Mouse (Mus musculus) heart, postnatal 0 days (tissue): ENCODE measurements at regions not wholly inside any gene's neighbourhood (a gene's known extent, or its start where the extent isn't known, plus 50 kb on each side); places are given as distances from the start of the nearest gene placed in this dataset.

Source experiments
- ATAC-seq: fragments of 200-750 bp; cut with Nextera tagmentation; 2 replicates; pipeline ENCODE4 v1.8.0; 2017; ENCODE audit warnings: low read depth, moderate number of reproducible peaks, moderate library complexity; ENCODE audit not compliant: insufficient read depth
- DNase-seq: peaks from one replicate; pipeline ENCODE4 v3.0.0-alpha.2; 2016; ENCODE audit warnings: low spot score
- H3K27ac ChIP-seq: fragments of 300-500 bp; sonication (generic); 2 replicates; pipeline ENCODE4 v1.5.1; 2014; ENCODE audit warnings: low read depth, mild to moderate bottlenecking
- H3K27me3 ChIP-seq: fragments of 300-500 bp; sonication (generic); 2 replicates; pipeline ENCODE4 v1.6.1; 2014; ENCODE audit warnings: low read length, mixed read lengths; ENCODE audit not compliant: control insufficient read depth, insufficient read depth
- H3K36me3 ChIP-seq: fragments of 300-500 bp; sonication (generic); replicated peaks from 2 replicates; pipeline ENCODE4 v1.6.1; 2014; ENCODE audit warnings: low read length, mixed read lengths; ENCODE audit not compliant: control insufficient read depth, insufficient read depth
- H3K4me1 ChIP-seq: fragments of 300-500 bp; sonication (generic); 2 replicates; pipeline ENCODE4 v1.6.1; 2014; ENCODE audit warnings: antibody characterized with exemption; ENCODE audit not compliant: control insufficient read depth, insufficient read depth
- H3K4me2 ChIP-seq: fragments of 300-500 bp; sonication (generic); 2 replicates; pipeline ENCODE4 v1.6.1; 2014; ENCODE audit warnings: low read depth, mild to moderate bottlenecking, low read length, moderate library complexity
- H3K4me3 ChIP-seq: fragments of 300-500 bp; sonication (generic); 2 replicates; pipeline ENCODE4 v1.5.1; 2014; ENCODE audit warnings: low read depth, low read length
- H3K9ac ChIP-seq: fragments of 300-500 bp; sonication (generic); replicated peaks from 2 replicates; pipeline ENCODE4 v1.6.1; 2014; ENCODE audit warnings: low read depth, low read length, mixed read lengths
- H3K9me3 ChIP-seq: fragments of 300-500 bp; sonication (generic); replicated peaks from 2 replicates; pipeline ENCODE4 v1.6.1; 2016; ENCODE audit warnings: low read length; ENCODE audit not compliant: control insufficient read depth
- CTCF ChIP-seq: IDR thresholded peaks from 2 replicates; pipeline ENCODE4 v1.5.1; 2016; ENCODE audit warnings: antibody characterized with exemption, control low read depth, low read depth
- EP300 ChIP-seq: IDR thresholded peaks from 2 replicates; pipeline ENCODE4 v1.6.1; 2016; ENCODE audit warnings: antibody characterized with exemption, low read depth
- WGBS: fragments of 180-500 bp; shearing (Covaris S2); extraction: QIAGEN DNeasy Blood & Tissue Kit; methylation state at CpG from one replicate; pipeline ENCODE4 v1.1.7; 2014; 5-methylcytosine and 5-hydroxymethylcytosine counted together

GRCm38 (mm10) chr1:73149926-73150325, 134.2 kb upstream of the Tnp1 start:
- no peaks in the 10 kb centered on the region for H3K27me3 ChIP-seq
- TF ChIP-seq CTCF = no peak
- TF ChIP-seq EP300 = no peak
- no peak overlapping the region for H3K4me3 ChIP-seq
- DNase-seq = no peak
- no peak overlapping the region for H3K27ac ChIP-seq
- H3K4me2 ChIP-seq = no peak overlapping the region
- H3K9ac ChIP-seq = no peak overlapping the region
- H3K36me3 ChIP-seq = no peaks in the 10 kb centered on the region
- no peak for ATAC-seq
- no peaks in the 10 kb centered on the region for H3K4me1 ChIP-seq
- WGBS = 87% methylated on average over 4 of the region's 4 CpGs
- H3K9me3 ChIP-seq = no peaks in the 10 kb centered on the region

- Histone ChIP-seq H3K9me3 (no peaks in the 10 kb centered on the region), H3K27ac (no peak overlapping the region), H3K4me2 (no peak overlapping the region), H3K27me3 (no peaks in the 10 kb centered on the region), H3K4me3 (no peak overlapping the region), H3K36me3 (no peaks in the 10 kb centered on the region), H3K4me1 (peaks cover 5% of the 10 kb centered on the region; the same call in 1 of the 2 replicates), H3K9ac (no peak overlapping the region)
- TF ChIP-seq CTCF (no peak), EP300 (no peak)
- WGBS = 70% methylated on average over 8 of the region's 8 CpGs
- DNase-seq = no peak
- no peak for ATAC-seq
These were observed 127.1 kb upstream of the Tnp1 start for GRCm38 (mm10) chr1:73142845-73143244.

- H3K9ac ChIP-seq = no peak overlapping the region
- no peak overlapping the region for H3K27ac ChIP-seq
- no peaks in the 10 kb centered on the region for H3K9me3 ChIP-seq
- WGBS = 55% methylated on average over 7 of the region's 7 CpGs
- DNase-seq = peak; percentile 39
- peaks cover 5% of the 10 kb centered on the region; the same call in 1 of the 2 replicates for H3K4me1 ChIP-seq
- ATAC-seq = no peak; the same call in 1 of the 2 replicates
- TF ChIP-seq CTCF (no peak), EP300 (no peak)
- H3K27me3 ChIP-seq = no peaks in the 10 kb centered on the region
- no peak overlapping the region for H3K4me3 ChIP-seq
- no peaks in the 10 kb centered on the region for H3K36me3 ChIP-seq
- no peak overlapping the region for H3K4me2 ChIP-seq
These were observed 125.0 kb upstream of the Tnp1 start for GRCm38 (mm10) chr1:73140557-73141345.

GRCm38 (mm10) chr1:73130215-73130861, 114.6 kb upstream of the Tnp1 start:
- WGBS = 88% methylated on average over 4 of the region's 4 CpGs
- Histone ChIP-seq H3K4me3 (no peak overlapping the region), H3K4me2 (no peak overlapping the region), H3K27me3 (no peaks in the 10 kb centered on the region), H3K36me3 (no peaks in the 10 kb centered on the region), H3K9ac (no peak overlapping the region), H3K9me3 (no peaks in the 10 kb centered on the region), H3K4me1 (no peaks in the 10 kb centered on the region), H3K27ac (no peak overlapping the region)
- DNase-seq (no peak), ATAC-seq (no peak)
- no peak for TF ChIP-seq EP300
- no peak for TF ChIP-seq CTCF

- H3K27me3 ChIP-seq = no peaks in the 10 kb centered on the region
- no peak for TF ChIP-seq CTCF
- no peak for TF ChIP-seq EP300
- no peaks in the 10 kb centered on the region for H3K9me3 ChIP-seq
- H3K9ac ChIP-seq = no peak overlapping the region
- H3K4me2 ChIP-seq = no peak overlapping the region
- WGBS = 77% methylated on average over 9 of the region's 9 CpGs
- H3K27ac ChIP-seq = no peak overlapping the region
- ATAC-seq (no peak), DNase-seq (peak; percentile 9)
- no peaks in the 10 kb centered on the region for H3K4me1 ChIP-seq
- no peaks in the 10 kb centered on the region for H3K36me3 ChIP-seq
- H3K4me3 ChIP-seq = no peak overlapping the region
These were observed 107.3 kb upstream of the Tnp1 start for GRCm38 (mm10) chr1:73123012-73123411.
